Mouse (Mus musculus): ENCODE measurements around the gene Olfr204.
"Not testable (repeated sequence)": the region's sequence is repeated elsewhere in the genome, so short reads cannot be mapped to it uniquely, and the experiment has no call there.

- TF ChIP-seq CTCF (IDR thresholded peaks at IDR 0.05; ENCODE audit: extremely low read depth, insufficient read length, insufficient replicate concordance, low read depth, low read length); POLR2A (IDR thresholded peaks at IDR 0.05; ENCODE audit: low read depth, low read length): not testable (repeated sequence)
Observed at GRCm38 (mm10) chr16:59287576-59287975, 30.5 kb downstream of the Olfr204 start.

All from small intestine, adult 2 months (tissue).